Mouse (Mus musculus): ENCODE results near the gene Tnpo1. TPM values are rescaled to one million over a fixed set of nuclear protein-coding genes. Genes with fewer than 3 reads are reported as not detected.

The Tnpo1 gene
- polyA plus RNA-seq, 1 experiment from 2014 or later, result 41.1 TPM

GRCm38 (mm10) chr13:98904608-98905007 is 21.6 kb downstream of the Tnpo1 start:
- Histone ChIP-seq H3K27me3 (replicated peaks) (no peaks in the 10 kb centered on the region), H3K4me2 (no peak overlapping the region), H3K9ac (replicated peaks) (no peak overlapping the region), H3K4me1 (peaks cover 16% of the 10 kb centered on the region), H3K27ac (replicated peaks) (no peak overlapping the region), H3K36me3 (peaks cover 14% of the 10 kb centered on the region), H3K9me3 (replicated peaks) (no peaks in the 10 kb centered on the region), H3K4me3 (replicated peaks) (no peak overlapping the region)
- ATAC-seq (ENCODE audit: low FRiP score), result no peak
- 91% methylated on average over 2 of the region's 2 CpGs for WGBS

GRCm38 (mm10) chr13:98902366-98903025 is 23.7 kb downstream of the Tnpo1 start:
- Histone ChIP-seq H3K4me1 (peaks cover 7% of the 10 kb centered on the region), H3K9me3 (replicated peaks) (no peaks in the 10 kb centered on the region), H3K4me3 (replicated peaks) (no peak overlapping the region), H3K27ac (replicated peaks) (no peak overlapping the region), H3K4me2 (no peak overlapping the region), H3K36me3 (peaks cover 14% of the 10 kb centered on the region), H3K27me3 (replicated peaks) (no peaks in the 10 kb centered on the region), H3K9ac (replicated peaks) (no peak overlapping the region)
- 90% methylated on average over 8 of the region's 8 CpGs for WGBS
- no peak for ATAC-seq (ENCODE audit: low FRiP score)

- Histone ChIP-seq H3K9ac (replicated peaks) (no peak overlapping the region), H3K36me3 (peaks cover 11% of the 10 kb centered on the region; the same call in 1 of the 2 replicates), H3K4me3 (replicated peaks) (no peak overlapping the region), H3K27ac (replicated peaks) (no peak overlapping the region), H3K9me3 (replicated peaks) (no peaks in the 10 kb centered on the region), H3K4me2 (no peak overlapping the region), H3K4me1 (peaks cover 27% of the 10 kb centered on the region), H3K27me3 (replicated peaks) (no peaks in the 10 kb centered on the region)
- WGBS, result 92% methylated on average over 3 of the region's 3 CpGs
- no peak for ATAC-seq (ENCODE audit: low FRiP score)
Observed at GRCm38 (mm10) chr13:98899550-98899949, 26.6 kb downstream of the Tnpo1 start.

GRCm38 (mm10) chr13:98897577-98897976 is 28.6 kb downstream of the Tnpo1 start:
- Histone ChIP-seq H3K4me3 (replicated peaks) (no peak overlapping the region), H3K4me1 (peaks cover 37% of the 10 kb centered on the region), H3K9me3 (replicated peaks) (no peaks in the 10 kb centered on the region), H3K27me3 (replicated peaks) (no peaks in the 10 kb centered on the region), H3K36me3 (peaks cover 4% of the 10 kb centered on the region; the same call in 1 of the 2 replicates), H3K9ac (replicated peaks) (no peak overlapping the region), H3K27ac (replicated peaks) (no peak overlapping the region), H3K4me2 (no peak overlapping the region)
- ATAC-seq (ENCODE audit: low FRiP score), result no peak
- 81% methylated on average over 5 of the region's 5 CpGs for WGBS

- no peak for ATAC-seq (ENCODE audit: low FRiP score)
- H3K4me3 ChIP-seq (replicated peaks), result no peak overlapping the region
- H3K4me2 ChIP-seq, result no peak overlapping the region
- H3K27ac ChIP-seq (replicated peaks), result no peak overlapping the region
- 84% methylated on average over 7 of the region's 7 CpGs for WGBS
- H3K27me3 ChIP-seq (replicated peaks), result no peaks in the 10 kb centered on the region
- no peaks in the 10 kb centered on the region for H3K36me3 ChIP-seq
- H3K4me1 ChIP-seq, result peaks cover 40% of the 10 kb centered on the region
- no peak overlapping the region for H3K9ac ChIP-seq (replicated peaks)
- no peaks in the 10 kb centered on the region for H3K9me3 ChIP-seq (replicated peaks)
Observed at GRCm38 (mm10) chr13:98896434-98897126, 29.6 kb downstream of the Tnpo1 start.

- H3K9ac ChIP-seq (replicated peaks), result no peak overlapping the region
- 85% methylated on average over 4 of the region's 4 CpGs for WGBS
- H3K9me3 ChIP-seq (replicated peaks), result no peaks in the 10 kb centered on the region
- no peak for ATAC-seq (ENCODE audit: low FRiP score)
- peaks cover 46% of the 10 kb centered on the region for H3K4me1 ChIP-seq
- H3K36me3 ChIP-seq, result no peaks in the 10 kb centered on the region
- no peak overlapping the region for H3K4me3 ChIP-seq (replicated peaks)
- H3K27me3 ChIP-seq (replicated peaks), result no peaks in the 10 kb centered on the region
- no peak overlapping the region for H3K27ac ChIP-seq (replicated peaks)
- H3K4me2 ChIP-seq, result no peak overlapping the region
Observed at GRCm38 (mm10) chr13:98896013-98896412, 30.2 kb downstream of the Tnpo1 start.

- 29% methylated on average over 2 of the region's 2 CpGs for WGBS
- Histone ChIP-seq H3K4me2 (no peak overlapping the region), H3K27ac (replicated peaks) (no peak overlapping the region), H3K4me1 (peaks cover 54% of the 10 kb centered on the region), H3K9me3 (replicated peaks) (no peaks in the 10 kb centered on the region), H3K9ac (replicated peaks) (no peak overlapping the region), H3K27me3 (replicated peaks) (no peaks in the 10 kb centered on the region), H3K36me3 (no peaks in the 10 kb centered on the region), H3K4me3 (replicated peaks) (no peak overlapping the region)
- no peak for ATAC-seq (ENCODE audit: low FRiP score)
Observed at GRCm38 (mm10) chr13:98894900-98895299, 31.3 kb downstream of the Tnpo1 start.

- Histone ChIP-seq H3K9me3 (replicated peaks) (no peaks in the 10 kb centered on the region), H3K27ac (replicated peaks) (no peak overlapping the region), H3K36me3 (peaks cover 12% of the 10 kb centered on the region), H3K27me3 (replicated peaks) (no peaks in the 10 kb centered on the region), H3K9ac (replicated peaks) (no peak overlapping the region), H3K4me2 (peak overlapping the region; percentile 73), H3K4me3 (replicated peaks) (no peak overlapping the region; the same call in 1 of the 2 replicates), H3K4me1 (peaks cover 59% of the 10 kb centered on the region)
- 17% methylated on average over 8 of the region's 8 CpGs for WGBS
- no peak for ATAC-seq (ENCODE audit: low FRiP score)
Observed at GRCm38 (mm10) chr13:98891443-98891842, 34.7 kb downstream of the Tnpo1 start.

GRCm38 (mm10) chr13:98890871-98891219 is 35.3 kb downstream of the Tnpo1 start:
- Histone ChIP-seq H3K27me3 (replicated peaks) (no peaks in the 10 kb centered on the region), H3K4me2 (peak overlapping the region; percentile 73), H3K4me3 (replicated peaks) (peak overlapping the region; percentile 66), H3K27ac (replicated peaks) (peak overlapping the region; percentile 92), H3K9me3 (replicated peaks) (no peaks in the 10 kb centered on the region), H3K9ac (replicated peaks) (peak overlapping the region; percentile 72), H3K4me1 (peaks cover 53% of the 10 kb centered on the region), H3K36me3 (peaks cover 14% of the 10 kb centered on the region)
- under 1% methylated on average over 32 of the region's 32 CpGs for WGBS
- peak; percentile 85 for ATAC-seq (ENCODE audit: low FRiP score)

GRCm38 (mm10) chr13:98890137-98890870 is 35.9 kb downstream of the Tnpo1 start:
- H3K4me3 ChIP-seq (replicated peaks), result peak overlapping the region; percentile 66
- H3K4me2 ChIP-seq, result peak overlapping the region; percentile 73
- no peaks in the 10 kb centered on the region for H3K9me3 ChIP-seq (replicated peaks)
- H3K27ac ChIP-seq (replicated peaks), result peak overlapping the region; percentile 92
- WGBS, result under 1% methylated on average over 60 of the region's 71 CpGs
- peak; percentile 69 for ATAC-seq (ENCODE audit: low FRiP score)
- peaks cover 52% of the 10 kb centered on the region for H3K4me1 ChIP-seq
- peaks cover 20% of the 10 kb centered on the region for H3K36me3 ChIP-seq
- H3K9ac ChIP-seq (replicated peaks), result peak overlapping the region; percentile 72
- H3K27me3 ChIP-seq (replicated peaks), result no peaks in the 10 kb centered on the region

- ATAC-seq (ENCODE audit: low FRiP score), result no peak
- H3K9me3 ChIP-seq (replicated peaks), result no peaks in the 10 kb centered on the region
- no peak overlapping the region for H3K27ac ChIP-seq (replicated peaks)
- no peak overlapping the region for H3K4me3 ChIP-seq (replicated peaks)
- peaks cover 46% of the 10 kb centered on the region for H3K4me1 ChIP-seq
- peaks cover 26% of the 10 kb centered on the region for H3K36me3 ChIP-seq
- H3K27me3 ChIP-seq (replicated peaks), result no peaks in the 10 kb centered on the region
- H3K4me2 ChIP-seq, result peak overlapping the region; percentile 26
- no peak overlapping the region for H3K9ac ChIP-seq (replicated peaks)
- 28% methylated on average over 11 of the region's 12 CpGs for WGBS
Observed at GRCm38 (mm10) chr13:98889211-98889610, 37.0 kb downstream of the Tnpo1 start.

- H3K9ac ChIP-seq (replicated peaks), result no peak overlapping the region
- ATAC-seq (ENCODE audit: low FRiP score), result no peak
- H3K27ac ChIP-seq (replicated peaks), result no peak overlapping the region
- H3K4me1 ChIP-seq, result peaks cover 3% of the 10 kb centered on the region
- no peaks in the 10 kb centered on the region for H3K9me3 ChIP-seq (replicated peaks)
- no peak overlapping the region for H3K4me3 ChIP-seq (replicated peaks)
- no peaks in the 10 kb centered on the region for H3K27me3 ChIP-seq (replicated peaks)
- H3K4me2 ChIP-seq, result no peak overlapping the region
- 85% methylated on average over 5 of the region's 5 CpGs for WGBS
- H3K36me3 ChIP-seq, result peaks cover 53% of the 10 kb centered on the region
Observed at GRCm38 (mm10) chr13:98883774-98884173, 42.4 kb downstream of the Tnpo1 start.

All from neural tube, embryonic 15.5 days (tissue).